Mouse (Mus musculus) lung, postnatal 36 days (tissue): ENCODE measurements around the gene Tspan33.
A peak's percentile ranks its signal among the peaks of the same experiment; 100 is the strongest.
"Not testable (repeated sequence)": the region's sequence is repeated elsewhere in the genome, so short reads cannot be mapped to it uniquely, and the experiment has no call there.

ENCODE experiments used
- DNase-seq: peaks from one replicate; pipeline ENCODE4 v3.0.0; 2022; ENCODE audit warnings: mixed read lengths

Gene Tspan33

GRCm38 (mm10) chr6:29756476-29756875 is 62.5 kb downstream of the Tspan33 start:
- DNase-seq: no peak

- peak; percentile 85 for DNase-seq
Measured at GRCm38 (mm10) chr6:29758417-29758816, 64.4 kb downstream of the Tspan33 start.

GRCm38 (mm10) chr6:29759012-29759679 is 65.1 kb downstream of the Tspan33 start:
- DNase-seq: no peak

GRCm38 (mm10) chr6:29760397-29760796 is 66.4 kb downstream of the Tspan33 start:
- not testable (repeated sequence) for DNase-seq

GRCm38 (mm10) chr6:29761282-29761681 is 67.3 kb downstream of the Tspan33 start:
- DNase-seq: no peak

- peak; percentile 70 for DNase-seq
Measured at GRCm38 (mm10) chr6:29762524-29762923, 68.5 kb downstream of the Tspan33 start.

- no peak for DNase-seq
Measured at GRCm38 (mm10) chr6:29766874-29767273, 72.9 kb downstream of the Tspan33 start.
